Mouse (Mus musculus) ES-E14 (cell line): ENCODE measurements around the gene Snx7.

Source experiments
- ZC3H11A ChIP-seq: IDR thresholded peaks from 2 replicates; pipeline ENCODE4 v1.6.1; 2012; ENCODE audit warnings: low read depth, mild to moderate bottlenecking, inconsistent platforms, low read length, borderline replicate concordance
- ZNF384 ChIP-seq: IDR thresholded peaks from 2 replicates; pipeline ENCODE4 v1.6.1; 2012; ENCODE audit warnings: low read depth, low read length, inconsistent platforms

- no peak for TF ChIP-seq ZNF384
- no peak for TF ChIP-seq ZC3H11A
Measured at GRCm38 (mm10) chr3:117817635-117818034, 51.1 kb downstream of the Snx7 start.
